Mouse (Mus musculus): ENCODE data around the gene Stt3b.

GRCm38 (mm10) chr9:115214572-115215571 lies 95.3 kb downstream of the Stt3b start:
- TF ChIP-seq CTCF (IDR thresholded peaks at IDR 0.05; ENCODE audit: low read depth) (no peak), EP300 (IDR thresholded peaks at IDR 0.05; ENCODE audit: low read depth) (no peak)
